Mouse (Mus musculus) colon, adult 2 months (tissue): Measurements from ENCODE around the gene Tada3. TPM values are rescaled to one million over a fixed set of nuclear protein-coding genes. Genes with fewer than 3 reads are reported as not detected.

ENCODE experiments used
- polyA plus RNA-seq: library from polyadenylated mRNA; depleted of rRNA; stranded (reverse); fragments of >200 nt; gene quantifications from 2 replicates; pipeline ENCODE4 v1.2.3, GENCODE M21; 2012; rRNA removed

Tada3 gene
- polyA plus RNA-seq = 27.3 and 28.2 TPM in 2 replicates

GRCm38 (mm10) chr6:113377496-113378385 is at the start of gene Tada3, which contains the start of gene Arpc4:
TSS of gene Tada3 (minus strand) at chr6:113377883.
TSS of gene Arpc4 (plus strand) at chr6:113378115.

GRCm38 (mm10) chr6:113419199-113419587 is 41.5 kb upstream of the Tada3 start, which contains the start of gene Rpusd3:
TSS of gene Rpusd3 (minus strand) at chr6:113419340.

GRCm38 (mm10) chr6:113388960-113389359 is 11.3 kb upstream of the Tada3 start, which contains the start of gene Ttll3:
TSS of gene Ttll3 (plus strand) at chr6:113389260.

GRCm38 (mm10) chr6:113343177-113344092 is 34.2 kb downstream of the Tada3 start, which contains the start of gene Camk1:
TSS of gene Camk1 (minus strand) at chr6:113343984.

GRCm38 (mm10) chr6:113326533-113327315 is 51.0 kb downstream of the Tada3 start, which contains the start of gene Ogg1:
TSS of gene Ogg1 (plus strand) at chr6:113326972.

Other genes starting within 250 kb of the Tada3 start
- gene Lhfpl4, start 182.5 kb downstream of the Tada3 start, polyA plus RNA-seq = 0.69 and 0.83 TPM in 2 replicates
- 49.7 and 54.9 TPM in 2 replicates for gene Mtmr14, start 140.0 kb downstream of the Tada3 start, polyA plus RNA-seq
- not detected in 2 replicates for gene Cpne9, start 95.6 kb downstream of the Tada3 start, polyA plus RNA-seq
- gene Brpf1, start 70.7 kb downstream of the Tada3 start, polyA plus RNA-seq = 18.4 and 20.7 TPM in 2 replicates
- 15.0 and 17.0 TPM in 2 replicates for gene Ogg1, start 50.9 kb downstream of the Tada3 start, polyA plus RNA-seq
- gene Camk1, start 33.9 kb downstream of the Tada3 start, polyA plus RNA-seq = 51.0 and 52.5 TPM in 2 replicates
- 93.9 and 95.9 TPM in 2 replicates for gene Arpc4, start 232 bp upstream of the Tada3 start, polyA plus RNA-seq
- gene Ttll3, start 11.4 kb upstream of the Tada3 start, polyA plus RNA-seq = 13.7 and 17.6 TPM in 2 replicates
- 60.5 and 82.9 TPM in 2 replicates for gene Rpusd3, start 41.5 kb upstream of the Tada3 start, polyA plus RNA-seq
- gene Cidec, start 57.9 kb upstream of the Tada3 start, polyA plus RNA-seq = 36.2 and 51.7 TPM in 2 replicates
- gene Jagn1, start 64.7 kb upstream of the Tada3 start, polyA plus RNA-seq = 40.7 and 52.2 TPM in 2 replicates
- gene Il17re, start 80.6 kb upstream of the Tada3 start, polyA plus RNA-seq = 65.1 and 72.6 TPM in 2 replicates
- 362 and 371 TPM in 2 replicates for gene Il17rc, start 93.5 kb upstream of the Tada3 start, polyA plus RNA-seq
- gene Creld1, start 105.4 kb upstream of the Tada3 start, polyA plus RNA-seq = 11.6 and 14.9 TPM in 2 replicates
- gene Prrt3, start 124.0 kb upstream of the Tada3 start, polyA plus RNA-seq = 0.12 and 0.23 TPM in 2 replicates
- 31.9 TPM in 2 replicates for gene Emc3, start 153.8 kb upstream of the Tada3 start, polyA plus RNA-seq
- 1.5 and 1.8 TPM in 2 replicates for gene Fancd2, start 153.8 kb upstream of the Tada3 start, polyA plus RNA-seq
- gene Fancd2os, start 222.8 kb upstream of the Tada3 start, polyA plus RNA-seq = not detected in 2 replicates
- gene Brk1, start 226.9 kb upstream of the Tada3 start, polyA plus RNA-seq = 78.5 and 91.9 TPM in 2 replicates
- 10.7 and 10.9 TPM in 2 replicates for gene Vhl, start 246.1 kb upstream of the Tada3 start, polyA plus RNA-seq